Comparison of ENCODE assay signal across 11 mouse cellular contexts in the genomic region with DNA sequence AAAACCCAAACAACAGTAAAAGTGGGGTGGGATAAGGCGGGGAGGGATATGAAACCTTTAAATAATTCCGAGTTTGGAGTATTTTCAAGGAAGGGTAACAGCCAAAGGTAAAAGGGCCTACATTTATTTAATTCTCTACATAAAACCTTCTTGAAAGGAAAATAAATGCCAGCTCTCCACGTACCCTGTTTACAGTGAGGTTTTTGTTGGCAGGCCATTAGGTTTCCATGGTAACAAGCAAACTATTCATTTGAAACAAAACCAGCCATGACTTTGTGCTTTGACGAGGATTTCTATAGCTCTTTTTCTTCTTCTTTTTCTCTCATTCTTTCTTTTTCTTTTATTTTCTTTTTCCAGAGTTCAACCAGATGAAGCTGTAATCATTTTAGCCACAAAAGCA.
DNase-seq lines count a peak whose midpoint lies in the region; ATAC-seq and TF ChIP-seq lines count a peak whose summit lies in the region.
"Had no signal": no experiment of that assay in that cellular context is flagged by ENCODE, and none has a peak within 500 bp of the region (broad histone marks: within the 10 kb centered on the region; RNA-seq: fewer than 3 reads in every experiment).

No protein-coding gene starts in this region.

- H3K27ac ChIP-seq in neural tube, embryonic 11.5 days (ENCODE audit: low read depth, low read length), result no peak overlapping the region
- H3K27ac ChIP-seq in forebrain, embryonic 10.5 days, result 0 out of 2 replicates have a peak overlapping the region, but pooled peaks have one; percentile 40
- H3K27ac ChIP-seq in hindbrain, postnatal 0 days, result peak overlapping the region; percentile 62; the same call in 1 of the 2 replicates
- no peak overlapping the region for H3K27ac ChIP-seq in neural tube, embryonic 14.5 days (ENCODE audit: low read depth, low read length)
- no peak overlapping the region for H3K27ac ChIP-seq in heart, embryonic 11.5 days (ENCODE audit: low read depth, low read length)
- H3K27ac ChIP-seq: limb, embryonic 13.5 days had no signal

- peak; percentile 38 for DNase-seq in neural tube, embryonic 11.5 days (ENCODE audit: low spot score)
- no peak for DNase-seq in neural tube, embryonic 10.5 days (ENCODE audit: extremely low spot score, low spot score)
- DNase-seq in forebrain, embryonic 10.5 days (ENCODE audit: extremely low spot score, low spot score), result no peak
- DNase-seq in hindbrain, postnatal 0 days (ENCODE audit: low spot score), result peak; percentile 79
- no peak for DNase-seq in frontal cortex, postnatal 10 days (ENCODE audit: low spot score in 2 of 2)
- DNase-seq: heart, adult 18-20 months had no signal

- H3K9me3 ChIP-seq in neural tube, embryonic 11.5 days (ENCODE audit: control insufficient read depth, low read length), result no peaks in the 10 kb centered on the region
- H3K9me3 ChIP-seq in forebrain, embryonic 10.5 days, result no peaks in the 10 kb centered on the region
- H3K9me3 ChIP-seq in hindbrain, postnatal 0 days (ENCODE audit: low read length), result no peaks in the 10 kb centered on the region
- H3K9me3 ChIP-seq in neural tube, embryonic 14.5 days (ENCODE audit: control insufficient read depth, low read length), result no peaks in the 10 kb centered on the region
- no peaks in the 10 kb centered on the region for H3K9me3 ChIP-seq in heart, embryonic 11.5 days (replicated peaks; ENCODE audit: control insufficient read depth, low read length)
- H3K9me3 ChIP-seq: limb, embryonic 13.5 days; megakaryocyte, embryonic 14.5 days had no signal

- no peaks in the 10 kb centered on the region for H3K4me1 ChIP-seq in neural tube, embryonic 11.5 days (ENCODE audit: control insufficient read depth, insufficient read depth, low read length)
- H3K4me1 ChIP-seq in forebrain, embryonic 10.5 days, result peaks cover 18% of the 10 kb centered on the region
- H3K4me1 ChIP-seq in hindbrain, postnatal 0 days (ENCODE audit: insufficient read depth, low read length), result no peaks in the 10 kb centered on the region
- H3K4me1 ChIP-seq in neural tube, embryonic 14.5 days (ENCODE audit: control insufficient read depth, insufficient read depth, low read length), result no peaks in the 10 kb centered on the region; the same call in 1 of the 2 replicates
- H3K4me1 ChIP-seq in heart, embryonic 11.5 days (ENCODE audit: control insufficient read depth, insufficient read depth, low read length), result no peaks in the 10 kb centered on the region
- H3K4me1 ChIP-seq: limb, embryonic 13.5 days; megakaryocyte, embryonic 14.5 days had no signal

- H3K9ac ChIP-seq in neural tube, embryonic 11.5 days (ENCODE audit: low read length), result no peak overlapping the region
- H3K9ac ChIP-seq in hindbrain, postnatal 0 days (replicated peaks; ENCODE audit: low read length), result no peak overlapping the region
- no peak overlapping the region for H3K9ac ChIP-seq in neural tube, embryonic 14.5 days (replicated peaks; ENCODE audit: low read depth, low read length)
- H3K9ac ChIP-seq in heart, embryonic 11.5 days (ENCODE audit: low read depth, low read length), result no peak overlapping the region
- H3K9ac ChIP-seq: limb, embryonic 13.5 days had no signal

- no peaks in the 10 kb centered on the region for H3K36me3 ChIP-seq in neural tube, embryonic 11.5 days (ENCODE audit: control insufficient read depth, insufficient read depth, low read length)
- H3K36me3 ChIP-seq in forebrain, embryonic 10.5 days (replicated peaks), result no peaks in the 10 kb centered on the region
- no peaks in the 10 kb centered on the region for H3K36me3 ChIP-seq in hindbrain, postnatal 0 days (ENCODE audit: insufficient read depth, low read length)
- no peaks in the 10 kb centered on the region for H3K36me3 ChIP-seq in neural tube, embryonic 14.5 days (ENCODE audit: control insufficient read depth, insufficient read depth, low read length)
- no peaks in the 10 kb centered on the region for H3K36me3 ChIP-seq in heart, embryonic 11.5 days (ENCODE audit: control insufficient read depth, insufficient read depth, low read length)
- H3K36me3 ChIP-seq: limb, embryonic 13.5 days had no signal

- H3K27me3 ChIP-seq in neural tube, embryonic 11.5 days (ENCODE audit: control insufficient read depth, insufficient read depth, low read length), result no peaks in the 10 kb centered on the region
- H3K27me3 ChIP-seq in forebrain, embryonic 10.5 days (ENCODE audit: poor library complexity, severe bottlenecking), result no peaks in the 10 kb centered on the region
- H3K27me3 ChIP-seq in hindbrain, postnatal 0 days (ENCODE audit: insufficient read depth, low read length), result no peaks in the 10 kb centered on the region
- no peaks in the 10 kb centered on the region for H3K27me3 ChIP-seq in neural tube, embryonic 14.5 days (ENCODE audit: control insufficient read depth, insufficient read depth, low read length)
- no peaks in the 10 kb centered on the region for H3K27me3 ChIP-seq in heart, embryonic 11.5 days (ENCODE audit: control insufficient read depth, insufficient read depth, low read length)
- H3K27me3 ChIP-seq: limb, embryonic 13.5 days; megakaryocyte, embryonic 14.5 days had no signal

- H3K4me2 ChIP-seq in neural tube, embryonic 11.5 days (ENCODE audit: low read depth), result no peak overlapping the region
- H3K4me2 ChIP-seq in hindbrain, postnatal 0 days (ENCODE audit: low read depth, low read length), result peak overlapping the region; percentile 29
- no peak overlapping the region for H3K4me2 ChIP-seq in neural tube, embryonic 14.5 days (ENCODE audit: low read depth, low read length)
- no peak overlapping the region for H3K4me2 ChIP-seq in heart, embryonic 11.5 days
- H3K4me2 ChIP-seq: limb, embryonic 13.5 days had no signal

- WGBS in neural tube, embryonic 11.5 days, result 40% methylated on average over 4 of the region's 4 CpGs
- WGBS in forebrain, embryonic 10.5 days, result 49% methylated on average over 4 of the region's 4 CpGs
- 27% methylated on average over 4 of the region's 4 CpGs for WGBS in hindbrain, postnatal 0 days
- 27% methylated on average over 4 of the region's 4 CpGs for WGBS in neural tube, embryonic 14.5 days
- 71% methylated on average over 4 of the region's 4 CpGs for WGBS in heart, embryonic 11.5 days (ENCODE audit: insufficient replicate concordance)

- H3K4me3 ChIP-seq in neural tube, embryonic 11.5 days (ENCODE audit: low read depth, low read length), result no peak overlapping the region
- H3K4me3 ChIP-seq in forebrain, embryonic 10.5 days, result no peak overlapping the region
- no peak overlapping the region for H3K4me3 ChIP-seq in hindbrain, postnatal 0 days (ENCODE audit: low read length)
- no peak overlapping the region for H3K4me3 ChIP-seq in neural tube, embryonic 14.5 days (ENCODE audit: low read depth, low read length)
- H3K4me3 ChIP-seq in heart, embryonic 11.5 days (ENCODE audit: low read depth, low read length), result no peak overlapping the region
- H3K4me3 ChIP-seq: limb, embryonic 13.5 days; megakaryocyte, embryonic 14.5 days had no signal

- peak; percentile 75 for ATAC-seq in neural tube, embryonic 11.5 days (ENCODE audit: insufficient read depth, low FRiP score, low TSS enrichment)
- 0 out of 2 replicates have a peak, but pooled peaks have one; percentile 63 for ATAC-seq in hindbrain, postnatal 0 days
- ATAC-seq in neural tube, embryonic 14.5 days (ENCODE audit: low read depth), result peak; percentile 85
- no peak for ATAC-seq in heart, embryonic 11.5 days (replicated peaks; ENCODE audit: insufficient number of reproducible peaks, low FRiP score, low TSS enrichment)
- ATAC-seq: intestine, embryonic 16.5 days had no signal

- no peak for TF ChIP-seq CTCF in hindbrain, postnatal 0 days (IDR thresholded peaks at IDR 0.05; ENCODE audit: low read depth)

Comparison
In these comparisons a context has a peak if more than half of its experiments do, and no peak if none do; other contexts are left out.
1. DNase-seq: peak in neural tube, embryonic 11.5 days (single experiment) and hindbrain, postnatal 0 days (single experiment); none in neural tube, embryonic 10.5 days (single experiment), forebrain, embryonic 10.5 days (single experiment) and frontal cortex, postnatal 10 days (0 of 2).
2. H3K27ac ChIP-seq: peak in forebrain, embryonic 10.5 days (single experiment) and hindbrain, postnatal 0 days (single experiment); none in neural tube, embryonic 11.5 days (single experiment), neural tube, embryonic 14.5 days (single experiment) and heart, embryonic 11.5 days (single experiment).